Mouse (Mus musculus) small intestine, adult 2 months (tissue): Measurements from ENCODE around the gene Mink1.

ENCODE experiments used
- CTCF ChIP-seq: fragments of 200-500 bp; IDR thresholded peaks from 2 replicates; pipeline ENCODE4 v1.5.1; 2012; ENCODE audit warnings: low read depth, mild to moderate bottlenecking, control low read depth, inconsistent platforms, low read length, moderate library complexity, mixed read lengths; ENCODE audit not compliant: insufficient replicate concordance, insufficient read length; ENCODE audit errors: extremely low read depth
- POLR2A ChIP-seq: fragments of 200-500 bp; IDR thresholded peaks from 2 replicates; pipeline ENCODE4 v1.6.1; 2012; ENCODE audit warnings: low read depth, mild to moderate bottlenecking, control low read depth, inconsistent platforms, low read length, moderate library complexity

DNA sequence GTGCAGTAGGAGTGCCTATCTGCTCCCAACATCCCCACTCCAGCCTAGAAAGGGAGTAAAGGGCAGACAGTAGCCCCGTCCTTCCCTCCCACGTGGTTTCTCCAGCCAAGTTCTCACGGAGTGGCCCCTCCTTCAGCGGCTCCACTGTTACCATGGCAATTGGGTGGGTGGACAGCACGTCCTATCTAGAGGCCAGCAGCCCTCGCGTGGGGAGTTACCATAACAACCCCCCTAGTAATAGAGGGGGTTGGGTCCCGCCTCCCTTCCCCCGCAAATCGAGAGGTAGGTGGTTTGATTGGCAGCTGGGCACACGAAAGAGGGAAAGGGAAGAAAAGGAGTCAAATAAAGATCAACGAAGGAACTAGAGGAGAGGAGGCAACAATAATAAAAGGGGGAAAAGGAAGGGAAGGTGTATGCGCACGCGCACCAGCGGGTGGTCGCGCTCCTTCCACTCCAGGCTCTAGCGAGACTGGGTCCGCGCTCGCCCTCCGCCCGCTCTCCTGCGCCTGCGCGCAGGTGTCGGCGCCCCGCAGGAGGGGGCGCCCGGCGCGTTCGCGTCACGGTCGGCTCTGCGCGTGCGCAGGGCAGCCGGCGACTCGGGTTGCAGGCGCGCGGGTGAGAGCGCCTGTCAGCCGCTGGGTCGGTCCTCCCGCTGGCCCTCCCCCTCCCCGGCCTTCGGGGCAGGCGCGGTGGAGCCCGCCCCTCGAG lies at the start of gene Mink1:
- TF ChIP-seq CTCF (no peak), POLR2A (peak; percentile 46)
